Mouse (Mus musculus) ES-Bruce4 (cell line): ENCODE data around the gene Coro1c. TPM values are rescaled to one million over a fixed set of nuclear protein-coding genes. Genes with fewer than 3 reads are reported as not detected.

Experiments used
- H3K27ac ChIP-seq: 2 replicates; pipeline ENCODE4 v1.5.1; 2012; ENCODE audit warnings: low read length, inconsistent platforms; ENCODE audit not compliant: insufficient read depth
- H3K27me3 ChIP-seq: 2 replicates; pipeline ENCODE4 v1.6.1; 2012; ENCODE audit warnings: mild to moderate bottlenecking, low read length, inconsistent platforms; ENCODE audit not compliant: control insufficient read depth, poor library complexity, insufficient read depth, severe bottlenecking
- H3K36me3 ChIP-seq: 2 replicates; pipeline ENCODE4 v1.6.1; 2012; ENCODE audit warnings: inconsistent platforms, mild to moderate bottlenecking, low read length, moderate library complexity; ENCODE audit not compliant: control insufficient read depth, poor library complexity, insufficient read depth, severe bottlenecking
- H3K4me1 ChIP-seq: one replicate; pipeline ENCODE4 v1.8.1; 2011; ENCODE audit warnings: low read length; ENCODE audit not compliant: control insufficient read depth, insufficient read depth
- H3K4me3 ChIP-seq: 2 replicates; pipeline ENCODE4 v1.5.1; 2011; ENCODE audit warnings: low read depth, mild to moderate bottlenecking, low read length
- H3K9ac ChIP-seq: 2 replicates; pipeline ENCODE4 v1.6.1; 2012; ENCODE audit warnings: low read depth, mild to moderate bottlenecking, inconsistent platforms; ENCODE audit not compliant: poor library complexity, severe bottlenecking
- H3K9me3 ChIP-seq: replicated peaks from 2 replicates; pipeline ENCODE4 v1.6.1; 2012; ENCODE audit warnings: mild to moderate bottlenecking, low read length, inconsistent platforms; ENCODE audit not compliant: control insufficient read depth, poor library complexity, insufficient read depth, severe bottlenecking
- CTCF ChIP-seq: IDR thresholded peaks from one replicate; pipeline ENCODE4 v1.8.1; 2011; ENCODE audit warnings: low read depth, low read length
- EP300 ChIP-seq: IDR thresholded peaks from 2 replicates; pipeline ENCODE4 v1.6.1; 2011; ENCODE audit warnings: low read depth, low read length; ENCODE audit not compliant: insufficient read depth
- POLR2A ChIP-seq: IDR thresholded peaks from one replicate; pipeline ENCODE4 v1.8.1; 2011; ENCODE audit warnings: low read length; ENCODE audit not compliant: insufficient read depth
- polyA plus RNA-seq: library from polyadenylated mRNA; stranded (reverse); fragments of >200 nt; gene quantifications from 2 replicates; pipeline ENCODE4 v1.2.4, GENCODE M21; 2011; ENCODE audit warnings: low read depth; ENCODE audit not compliant: missing spikeins, insufficient read depth, insufficient read length

The Coro1c gene
- polyA plus RNA-seq, 1 experiment: 174 TPM

DNA sequence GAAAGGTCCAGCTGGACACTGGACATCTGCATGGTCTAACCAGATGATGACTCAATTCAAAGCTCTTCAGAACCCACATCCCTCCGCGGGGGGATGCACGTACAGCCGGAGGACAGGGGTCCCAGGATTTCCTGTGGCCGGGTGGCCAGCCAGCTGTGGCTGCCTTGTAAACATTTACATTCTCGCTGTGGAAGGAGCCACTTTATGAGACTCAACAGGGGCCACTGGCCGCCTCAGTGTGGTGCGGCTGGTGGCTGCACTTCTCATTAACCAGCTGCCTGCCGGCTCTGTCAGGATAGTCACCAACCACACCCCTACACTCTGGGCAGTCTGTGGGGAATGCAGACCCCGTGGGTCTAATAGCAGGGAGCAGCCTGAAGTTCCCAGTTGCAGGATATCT is 102.1 kb downstream of the Coro1c start:
- Histone ChIP-seq H3K9me3 (no peaks in the 10 kb centered on the region), H3K9ac (no peak overlapping the region), H3K27ac (no peak overlapping the region), H3K36me3 (no peaks in the 10 kb centered on the region), H3K27me3 (no peaks in the 10 kb centered on the region), H3K4me3 (no peak overlapping the region), H3K4me1 (no peaks in the 10 kb centered on the region)
- TF ChIP-seq CTCF (no peak), EP300 (no peak), POLR2A (no peak)

DNA sequence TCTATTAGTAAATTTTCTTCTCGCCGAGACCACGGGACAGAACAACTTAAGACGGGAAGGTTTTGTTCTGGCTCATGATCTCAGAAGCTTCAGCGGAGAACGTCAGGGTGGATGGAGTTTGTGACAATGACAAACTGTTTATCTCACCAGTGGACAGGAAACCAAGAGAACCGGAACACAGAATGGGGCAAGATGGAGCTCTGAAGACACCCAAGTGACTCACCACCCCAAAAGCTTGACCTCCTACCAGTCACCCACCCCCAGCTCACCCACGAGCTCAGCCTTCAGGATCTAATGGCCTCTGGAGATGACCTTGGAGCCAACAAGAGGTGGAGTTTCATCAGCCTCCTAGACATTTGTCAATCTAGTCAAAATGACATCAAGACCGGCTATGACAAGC is 103.3 kb downstream of the Coro1c start:
- Histone ChIP-seq H3K36me3 (no peaks in the 10 kb centered on the region), H3K9ac (no peak overlapping the region), H3K4me1 (no peaks in the 10 kb centered on the region), H3K9me3 (no peaks in the 10 kb centered on the region), H3K27ac (no peak overlapping the region), H3K27me3 (no peaks in the 10 kb centered on the region), H3K4me3 (no peak overlapping the region)
- TF ChIP-seq EP300 (no peak), CTCF (no peak), POLR2A (no peak)

DNA sequence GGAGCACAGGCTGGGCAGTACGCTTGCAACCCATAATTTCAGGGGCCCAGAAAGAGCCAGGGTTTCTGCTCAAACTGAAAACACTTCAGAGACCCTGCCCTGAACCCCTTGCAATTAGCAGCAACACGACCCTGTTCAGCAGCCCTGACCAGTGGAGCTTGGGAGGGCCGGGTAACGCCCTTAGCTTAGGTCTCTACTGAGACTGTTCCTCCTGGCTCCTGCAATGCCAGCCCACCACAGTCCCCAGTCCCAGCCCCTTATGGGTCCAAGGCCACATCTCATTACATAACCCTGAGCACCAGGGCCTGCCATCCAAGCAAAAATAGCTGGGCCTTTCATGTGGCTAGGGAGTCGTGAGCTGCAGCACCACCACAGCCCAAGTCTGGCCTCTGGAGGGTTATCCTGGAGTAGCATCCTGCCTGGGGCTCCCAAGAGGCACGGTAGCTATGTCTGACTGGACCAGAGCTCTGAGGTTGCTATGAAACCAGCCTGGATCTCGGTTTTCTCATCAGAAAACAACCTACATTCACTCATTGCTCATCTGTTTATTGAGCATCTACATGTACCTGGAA is 104.1 kb downstream of the Coro1c start:
- peaks cover 2% of the 10 kb centered on the region for H3K4me1 ChIP-seq
- no peak overlapping the region for H3K27ac ChIP-seq
- TF ChIP-seq CTCF: no peak

DNA sequence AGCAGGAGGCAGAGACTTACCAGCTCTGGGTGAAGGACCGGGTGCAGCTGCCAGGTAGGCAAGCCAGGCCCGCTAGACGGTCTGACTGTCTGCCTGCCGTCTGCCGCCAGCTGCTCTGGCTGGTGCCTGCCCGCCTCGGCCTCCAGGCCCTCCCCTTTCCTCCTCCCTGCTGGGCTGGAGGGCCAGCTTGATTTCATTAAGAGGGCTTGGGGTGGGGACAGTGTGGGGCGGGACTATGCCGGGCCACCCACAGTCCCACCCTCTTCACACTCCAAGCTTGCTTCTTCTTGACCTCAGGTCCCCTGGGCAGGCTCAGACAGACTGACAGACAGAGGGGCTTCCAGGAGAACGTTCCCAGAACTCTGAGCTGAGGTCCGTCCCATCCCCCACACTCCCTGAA is 108.3 kb downstream of the Coro1c start, which contains the start of gene Tmem119:
Tmem119 (minus strand) TSS at position 237 of the 400 bp plus-strand sequence.
- Histone ChIP-seq H3K27me3 (no peaks in the 10 kb centered on the region), H3K4me3 (no peak within 1 kb of the TSS), H3K36me3 (no peaks in the 10 kb centered on the region), H3K9ac (no peak within 1 kb of the TSS), H3K27ac (no peak within 1 kb of the TSS), H3K9me3 (no peaks in the 10 kb centered on the region), H3K4me1 (peaks cover 2% of the 10 kb centered on the region)
- no peak for TF ChIP-seq CTCF
- no peak for TF ChIP-seq EP300
- TF ChIP-seq POLR2A: no peak

More for the DNA sequence above, 104.1 kb downstream of the Coro1c start:
- H3K9ac ChIP-seq: no peak overlapping the region
- no peaks in the 10 kb centered on the region for H3K36me3 ChIP-seq
- no peaks in the 10 kb centered on the region for H3K9me3 ChIP-seq
- H3K4me3 ChIP-seq: no peak overlapping the region
- H3K27me3 ChIP-seq: no peaks in the 10 kb centered on the region

- Histone ChIP-seq H3K4me3 (no peak overlapping the region), H3K9me3 (no peaks in the 10 kb centered on the region), H3K27ac (no peak overlapping the region), H3K9ac (no peak overlapping the region), H3K27me3 (no peaks in the 10 kb centered on the region), H3K4me1 (peaks cover 2% of the 10 kb centered on the region), H3K36me3 (no peaks in the 10 kb centered on the region)
- TF ChIP-seq POLR2A (no peak), EP300 (no peak), CTCF (no peak)
These were observed 108.9 kb downstream of the Coro1c start for GRCm38 (mm10) chr5:113799691-113800090.

DNA sequence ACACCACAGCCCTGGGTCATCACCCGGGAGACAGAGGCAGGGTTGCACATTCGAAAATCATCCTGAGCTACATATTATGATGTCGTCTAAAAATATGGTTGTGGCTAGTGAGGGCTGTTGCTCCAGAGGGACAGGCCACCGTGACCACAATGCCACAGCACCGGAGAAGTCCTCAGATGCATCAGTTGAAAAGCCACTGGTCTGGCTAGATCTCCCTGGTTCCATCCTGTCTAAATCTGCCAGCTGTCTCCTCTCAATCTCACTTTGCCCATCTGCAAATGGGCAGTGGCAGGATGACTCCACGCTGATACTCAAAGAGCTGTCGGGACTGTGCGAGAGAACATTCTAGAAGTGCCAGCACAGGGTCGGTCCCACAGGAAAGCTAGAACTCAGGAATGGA is 110.0 kb downstream of the Coro1c start:
- peaks cover 2% of the 10 kb centered on the region for H3K4me1 ChIP-seq
- H3K9me3 ChIP-seq: no peaks in the 10 kb centered on the region
- no peak overlapping the region for H3K27ac ChIP-seq
- TF ChIP-seq CTCF: no peak
- TF ChIP-seq POLR2A: no peak
- TF ChIP-seq EP300: no peak
- H3K27me3 ChIP-seq: no peaks in the 10 kb centered on the region
- no peak overlapping the region for H3K4me3 ChIP-seq
- no peaks in the 10 kb centered on the region for H3K36me3 ChIP-seq
- H3K9ac ChIP-seq: no peak overlapping the region
